Comparison of ENCODE assay signal across 9 mouse cellular contexts in genomic region chr3:36340889-36341533, GRCm38 (mm10).
DNase-seq lines count a peak whose midpoint lies in the region; ATAC-seq lines count a peak whose summit lies in the region.
"Had no signal": no experiment of that assay in that cellular context is flagged by ENCODE, and none has a peak within 500 bp of the region (broad histone marks: within the 10 kb centered on the region; RNA-seq: fewer than 3 reads in every experiment).

No protein-coding gene starts in this region.

- peak; percentile 5 for DNase-seq in ovary, postnatal 14 days (ENCODE audit: low spot score)
- no peak for DNase-seq in ovary, adult 18-20 months (ENCODE audit: low spot score)
- peak; percentile 27 for DNase-seq in fibroblast of lung, adult 2 months (ENCODE audit: low read depth)
- peak; percentile 14 to 52 for DNase-seq in layer of hippocampus, postnatal 25 days (ENCODE audit: extremely low spot score in 1 of 2, low spot score in 1 of 2)
- peak; percentile 19 for DNase-seq in right cerebral cortex, postnatal 4 days
- no peak for DNase-seq in urinary bladder, postnatal 4 days (ENCODE audit: low spot score in 2 of 2)
- no peak for DNase-seq in heart, adult 9 months (ENCODE audit: low spot score in 2 of 2)

- H3K4me1 ChIP-seq in intestine, embryonic 16.5 days (ENCODE audit: control insufficient read depth, insufficient read depth, low read length) = no peaks in the 10 kb centered on the region
- H3K4me1 ChIP-seq: liver, embryonic 15.5 days had no signal

- H3K9me3 ChIP-seq in intestine, embryonic 16.5 days (ENCODE audit: control insufficient read depth, low read length) = no peaks in the 10 kb centered on the region
- H3K9me3 ChIP-seq: liver, embryonic 15.5 days had no signal

- no peak overlapping the region for H3K9ac ChIP-seq in intestine, embryonic 16.5 days (ENCODE audit: low read depth, low read length)
- H3K9ac ChIP-seq: liver, embryonic 15.5 days had no signal

- H3K36me3 ChIP-seq in intestine, embryonic 16.5 days (ENCODE audit: control insufficient read depth, insufficient read depth, low read length) = no peaks in the 10 kb centered on the region
- H3K36me3 ChIP-seq: liver, embryonic 15.5 days had no signal

- H3K27me3 ChIP-seq in intestine, embryonic 16.5 days (replicated peaks; ENCODE audit: control insufficient read depth, insufficient read depth, low read length) = no peaks in the 10 kb centered on the region
- H3K27me3 ChIP-seq: liver, embryonic 15.5 days had no signal

- ATAC-seq in intestine, embryonic 16.5 days = no peak

- WGBS in intestine, embryonic 16.5 days = 68% methylated on average over 6 of the region's 6 CpGs

- no peak overlapping the region for H3K27ac ChIP-seq in intestine, embryonic 16.5 days (ENCODE audit: low read length)
- H3K27ac ChIP-seq: liver, embryonic 15.5 days had no signal

- H3K4me2 ChIP-seq in intestine, embryonic 16.5 days (ENCODE audit: low read depth, low read length) = no peak overlapping the region
- H3K4me2 ChIP-seq: liver, embryonic 15.5 days had no signal

- no peak overlapping the region for H3K4me3 ChIP-seq in intestine, embryonic 16.5 days (ENCODE audit: low read length)
- H3K4me3 ChIP-seq: liver, embryonic 15.5 days had no signal

Comparison
In these comparisons a context has a peak if more than half of its experiments do, and no peak if none do; other contexts are left out.
1. DNase-seq: peak in ovary, postnatal 14 days (single experiment), fibroblast of lung, adult 2 months (single experiment), layer of hippocampus, postnatal 25 days (2 of 2) and right cerebral cortex, postnatal 4 days (single experiment); none in ovary, adult 18-20 months (single experiment), urinary bladder, postnatal 4 days (0 of 2) and heart, adult 9 months (0 of 2).